Mouse (Mus musculus) MEL (cell line): ENCODE data around the gene Zfp217. TPM values are rescaled to one million over a fixed set of nuclear protein-coding genes. Genes with fewer than 3 reads are reported as not detected.

ENCODE experiments used
- DNase-seq: peaks from one replicate; pipeline ENCODE4 v3.0.0; 2011; ENCODE audit warnings: low read depth, low spot score
- H3K27ac ChIP-seq: 2 replicates; pipeline ENCODE4 v1.5.1; 2012; ENCODE audit warnings: low read depth, mild to moderate bottlenecking, control low read depth, low read length, moderate library complexity; ENCODE audit not compliant: control insufficient read depth
- H3K27me3 ChIP-seq, 2 experiments: fragments of 150-350 bp in 1 of 2; sonication (generic) in 1 of 2; 2 replicates each; pipeline ENCODE4 v1.6.1; 2012; ENCODE audit warnings: low read length in 2 of 2, mild to moderate bottlenecking in 2 of 2, improper control_type of control experiment in 1 of 2, moderate library complexity in 1 of 2; ENCODE audit not compliant: insufficient read depth in 2 of 2, control insufficient read depth in 1 of 2
- H3K36me3 ChIP-seq, 2 experiments: 2 replicates each; pipeline ENCODE4 v1.6.1; 2012 to 2014; ENCODE audit warnings: low read length in 2 of 2, improper control_type of control experiment in 1 of 2, inconsistent platforms in 1 of 2, mild to moderate bottlenecking in 1 of 2; ENCODE audit not compliant: insufficient read depth in 2 of 2, control insufficient read depth in 1 of 2
- H3K4me1 ChIP-seq, 2 experiments: fragments of 150-350 bp in 1 of 2; sonication (generic) in 1 of 2; 2 replicates each; pipeline ENCODE4 v1.6.1; 2012; ENCODE audit warnings: low read length in 2 of 2, improper control_type of control experiment in 1 of 2, mild to moderate bottlenecking in 1 of 2; ENCODE audit not compliant: insufficient read depth in 2 of 2, control insufficient read depth in 1 of 2
- H3K4me3 ChIP-seq, 2 experiments: fragments of 150-350 bp in 1 of 2; sonication (generic) in 1 of 2; 2 replicates each; pipeline ENCODE4 v1.5.1; 2012; ENCODE audit warnings: low read depth in 2 of 2, low read length in 2 of 2, mild to moderate bottlenecking in 2 of 2, moderate library complexity in 2 of 2, control low read depth in 1 of 2, improper control_type of control experiment in 1 of 2; ENCODE audit not compliant: control insufficient read depth in 1 of 2, insufficient read depth in 1 of 2
- H3K79me2 ChIP-seq: 2 replicates; pipeline ENCODE4 v1.6.1; 2012; ENCODE audit warnings: mild to moderate bottlenecking, low read length, moderate library complexity; ENCODE audit not compliant: control insufficient read depth, poor library complexity, insufficient read depth
- H3K9ac ChIP-seq: 2 replicates; pipeline ENCODE4 v1.6.1; 2012; ENCODE audit warnings: low read depth, mild to moderate bottlenecking, control low read depth, low read length, moderate library complexity; ENCODE audit not compliant: control insufficient read depth, poor library complexity, severe bottlenecking
- H3K9me3 ChIP-seq: fragments of 150-350 bp; sonication (generic); replicated peaks from 2 replicates; pipeline ENCODE4 v1.6.1; 2012; ENCODE audit warnings: mild to moderate bottlenecking, low read length, improper control_type of control experiment, moderate library complexity; ENCODE audit not compliant: insufficient read depth
- BHLHE40 ChIP-seq: IDR thresholded peaks from 2 replicates; pipeline ENCODE4 v1.6.1; 2012; ENCODE audit warnings: low read depth, mild to moderate bottlenecking, inconsistent platforms, low read length, improper control_type of control experiment, borderline replicate concordance
- CHD1 ChIP-seq: IDR thresholded peaks from 2 replicates; pipeline ENCODE4 v1.6.1; 2012; ENCODE audit warnings: low read depth, mild to moderate bottlenecking, inconsistent platforms, low read length, improper control_type of control experiment
- CHD2 ChIP-seq: IDR thresholded peaks from 2 replicates; pipeline ENCODE4 v1.6.1; 2011; ENCODE audit warnings: low read length, improper control_type of control experiment
- CTCF ChIP-seq, 3 experiments: IDR thresholded peaks in 2 of 3; conservative IDR thresholded peaks in 1 of 3; 2 replicates each; pipeline ENCODE4 v1.5.1; 2011 to 2012; ENCODE audit warnings: low read length in 3 of 3, low read depth in 2 of 3, mild to moderate bottlenecking in 2 of 3, improper control_type of control experiment in 1 of 3, inconsistent platforms in 1 of 3, mixed read lengths in 1 of 3, moderate library complexity in 1 of 3; ENCODE audit not compliant: control insufficient read depth in 1 of 3, insufficient read depth in 1 of 3, poor library complexity in 1 of 3, severe bottlenecking in 1 of 3
- E2F4 ChIP-seq: IDR thresholded peaks from 2 replicates; pipeline ENCODE4 v1.6.1; 2011; ENCODE audit warnings: low read depth, low read length, improper control_type of control experiment, borderline replicate concordance
- ELF1 ChIP-seq: IDR thresholded peaks from 2 replicates; pipeline ENCODE4 v1.6.1; 2014; ENCODE audit warnings: low read depth, mild to moderate bottlenecking, inconsistent platforms, low read length, improper control_type of control experiment, moderate library complexity
- ETS1 ChIP-seq: IDR thresholded peaks from 2 replicates; pipeline ENCODE4 v1.6.1; 2012; ENCODE audit warnings: low read depth, mild to moderate bottlenecking, inconsistent platforms, low read length, improper control_type of control experiment, moderate library complexity
- GABPA ChIP-seq: IDR thresholded peaks from 2 replicates; pipeline ENCODE4 v1.6.1; 2012; ENCODE audit warnings: low read depth, mild to moderate bottlenecking, inconsistent platforms, low read length, improper control_type of control experiment, moderate library complexity
- GATA1 ChIP-seq: IDR thresholded peaks from 2 replicates; pipeline ENCODE4 v1.6.1; 2011; ENCODE audit warnings: low read depth, low read length, improper control_type of control experiment
- JUND ChIP-seq: IDR thresholded peaks from 2 replicates; pipeline ENCODE4 v1.6.1; 2011; ENCODE audit warnings: low read depth, mild to moderate bottlenecking, improper control_type of control experiment, low read length
- MAFK ChIP-seq: IDR thresholded peaks from 2 replicates; pipeline ENCODE4 v1.6.1; 2011; ENCODE audit warnings: low read depth, mild to moderate bottlenecking, low read length, improper control_type of control experiment, borderline replicate concordance
- MAX ChIP-seq: IDR thresholded peaks from 2 replicates; pipeline ENCODE4 v1.6.1; 2011; ENCODE audit warnings: low read length, improper control_type of control experiment
- MAZ ChIP-seq: IDR thresholded peaks from 2 replicates; pipeline ENCODE4 v1.6.1; 2012; ENCODE audit warnings: low read depth, mild to moderate bottlenecking, inconsistent platforms, low read length, improper control_type of control experiment
- MEF2A ChIP-seq: IDR thresholded peaks from 2 replicates; pipeline ENCODE4 v1.6.1; 2014; ENCODE audit warnings: low read depth, mild to moderate bottlenecking, inconsistent platforms, low read length, improper control_type of control experiment; ENCODE audit not compliant: poor library complexity, insufficient replicate concordance, severe bottlenecking; ENCODE audit errors: extremely low read depth
- MXI1 ChIP-seq: IDR thresholded peaks from 2 replicates; pipeline ENCODE4 v1.6.1; 2011; ENCODE audit warnings: mild to moderate bottlenecking, low read depth, low read length, improper control_type of control experiment
- MYB ChIP-seq: IDR thresholded peaks from 2 replicates; pipeline ENCODE4 v1.6.1; 2011; ENCODE audit warnings: mild to moderate bottlenecking, low read depth, low read length, improper control_type of control experiment
- MYC ChIP-seq: IDR thresholded peaks from 2 replicates; pipeline ENCODE4 v1.6.1; 2011; ENCODE audit warnings: low read depth, mild to moderate bottlenecking, low read length, improper control_type of control experiment, moderate library complexity
- NELFE ChIP-seq: IDR thresholded peaks from 2 replicates; pipeline ENCODE4 v1.6.1; 2011; ENCODE audit warnings: low read depth, low read length, improper control_type of control experiment
- NRF1 ChIP-seq: IDR thresholded peaks from 2 replicates; pipeline ENCODE4 v1.6.1; 2014; ENCODE audit warnings: low read depth, mild to moderate bottlenecking, inconsistent platforms, low read length, improper control_type of control experiment, moderate library complexity; ENCODE audit not compliant: poor library complexity, insufficient read depth, severe bottlenecking
- POLR2AphosphoS2 ChIP-seq: IDR thresholded peaks from 2 replicates; pipeline ENCODE4 v1.6.1; 2011; ENCODE audit warnings: low read length, improper control_type of control experiment
- POLR2AphosphoS5 ChIP-seq: IDR thresholded peaks from 2 replicates; pipeline ENCODE4 v1.6.1; 2012; ENCODE audit warnings: low read depth, borderline replicate concordance, mild to moderate bottlenecking, inconsistent platforms, low read length, moderate library complexity, mixed read lengths
- RCOR1 ChIP-seq: IDR thresholded peaks from 2 replicates; pipeline ENCODE4 v1.6.1; 2012; ENCODE audit warnings: low read depth, mild to moderate bottlenecking, inconsistent platforms, low read length, improper control_type of control experiment
- SIN3A ChIP-seq: IDR thresholded peaks from 2 replicates; pipeline ENCODE4 v1.6.1; 2012; ENCODE audit warnings: low read length, improper control_type of control experiment, inconsistent platforms
- SMC3 ChIP-seq: IDR thresholded peaks from 2 replicates; pipeline ENCODE4 v1.6.1; 2011; ENCODE audit warnings: low read depth, low read length, improper control_type of control experiment
- TAL1 ChIP-seq: IDR thresholded peaks from 2 replicates; pipeline ENCODE4 v1.6.1; 2012; ENCODE audit warnings: mild to moderate bottlenecking, inconsistent platforms, low read length, moderate library complexity, mixed read lengths
- TBP ChIP-seq: IDR thresholded peaks from 2 replicates; pipeline ENCODE4 v1.8.0; 2011; ENCODE audit warnings: low read depth, low read length, improper control_type of control experiment
- USF1 ChIP-seq: IDR thresholded peaks from 2 replicates; pipeline ENCODE4 v1.6.1; 2014; ENCODE audit warnings: low read depth, mild to moderate bottlenecking, inconsistent platforms, low read length, improper control_type of control experiment, moderate library complexity
- USF2 ChIP-seq, 2 experiments: IDR thresholded peaks; 2 replicates each; pipeline ENCODE4 v1.6.1; 2011 to 2012; ENCODE audit warnings: improper control_type of control experiment in 2 of 2, low read length in 2 of 2, borderline replicate concordance in 1 of 2, inconsistent platforms in 1 of 2, low read depth in 1 of 2, mild to moderate bottlenecking in 1 of 2; ENCODE audit not compliant: insufficient read depth in 1 of 2
- ZKSCAN1 ChIP-seq: IDR thresholded peaks from 2 replicates; pipeline ENCODE4 v1.6.1; 2012; ENCODE audit warnings: low read depth, mild to moderate bottlenecking, inconsistent platforms, low read length, improper control_type of control experiment, moderate library complexity
- ZNF384 ChIP-seq: IDR thresholded peaks from 2 replicates; pipeline ENCODE4 v1.6.1; 2012; ENCODE audit warnings: low read depth, mild to moderate bottlenecking, inconsistent platforms, low read length, improper control_type of control experiment
- polyA plus RNA-seq, 2 experiments: library from polyadenylated mRNA; stranded (reverse) in 1 of 2; unstranded in 1 of 2; fragments of >175 nt in 1 of 2; fragments of >200 nt in 1 of 2; gene quantifications; 2 replicates each; pipeline versions ENCODE4 v1.2.1 to v1.2.4; 2012; ENCODE audit warnings: low replicate concordance in 2 of 2, low read depth in 1 of 2; ENCODE audit not compliant: insufficient read length in 2 of 2, insufficient read depth in 1 of 2, missing spikeins in 1 of 2
- total RNA-seq: library from RNA; depleted of rRNA; stranded (reverse); fragments of 300-350 nt; gene quantifications from 2 replicates; pipeline ENCODE4 v1.2.3, GENCODE M21; 2012

Zfp217 gene
- total and polyA plus RNA-seq, 3 experiments: 21.7 to 34.9 (median 25.5) TPM

GRCm38 (mm10) chr2:170193850-170194249 is 45.9 kb upstream of the Zfp217 start:
- no peaks in the 10 kb centered on the region for H3K27me3 ChIP-seq
- no peaks in the 10 kb centered on the region for H3K9me3 ChIP-seq
- peaks cover 15 to 18% of the 10 kb centered on the region in 2 experiments for H3K4me1 ChIP-seq
- TF ChIP-seq NRF1 (no peak), SIN3A (no peak), MXI1 (no peak), MAZ (no peak), TAL1 (no peak), CTCF (IDR thresholded peaks at IDR 0.05 in 2 of 3, conservative IDR thresholded peaks at IDR 0.05 in 1 of 3; ENCODE audit: control insufficient read depth in 1 of 3, insufficient read depth in 1 of 3, low read depth in 2 of 3, low read length in 3 of 3, poor library complexity in 1 of 3, severe bottlenecking in 1 of 3) (no peak), CHD1 (no peak), USF2 (IDR thresholded peaks at IDR 0.05; ENCODE audit: borderline replicate concordance in 1 of 2, insufficient read depth in 1 of 2, low read depth in 1 of 2, low read length in 2 of 2) (no peak), MYC (no peak), JUND (no peak), MAX (no peak), BHLHE40 (no peak), NELFE (no peak), MAFK (no peak), SMC3 (no peak), ELF1 (no peak), USF1 (no peak), POLR2AphosphoS2 (no peak), MYB (no peak), RCOR1 (no peak)
- H3K79me2 ChIP-seq: no peaks in the 10 kb centered on the region
- peak overlapping the region; percentile 93 for H3K27ac ChIP-seq
- peak overlapping the region; percentile 22 to 51 for H3K4me3 ChIP-seq
- peak; percentile 41 for DNase-seq
- peak overlapping the region; percentile 67 for H3K9ac ChIP-seq
- H3K36me3 ChIP-seq: peaks cover 0 to 14% of the 10 kb centered on the region in 2 experiments; a peak in 2 of 4 replicates

GRCm38 (mm10) chr2:170193211-170193610 is 45.3 kb upstream of the Zfp217 start:
- Histone ChIP-seq H3K27me3 (no peaks in the 10 kb centered on the region), H3K9ac (peak overlapping the region; percentile 67), H3K4me3 (peak overlapping the region; percentile 22 to 51), H3K27ac (peak overlapping the region; percentile 93), H3K79me2 (no peaks in the 10 kb centered on the region), H3K4me1 (peaks cover 15 to 18% of the 10 kb centered on the region in 2 experiments), H3K36me3 (peaks cover 0 to 14% of the 10 kb centered on the region in 2 experiments; a peak in 2 of 4 replicates), H3K9me3 (no peaks in the 10 kb centered on the region)
- DNase-seq: peak; percentile 91
- TF ChIP-seq MXI1 (peak; percentile 80), MYC (peak; percentile 73; the same call in 1 of the 2 replicates), POLR2AphosphoS5 (no peak), BHLHE40 (peak; percentile 69; the same call in 1 of the 2 replicates), CTCF (IDR thresholded peaks at IDR 0.05 in 2 of 3, conservative IDR thresholded peaks at IDR 0.05 in 1 of 3; ENCODE audit: control insufficient read depth in 1 of 3, insufficient read depth in 1 of 3, low read depth in 2 of 3, low read length in 3 of 3, poor library complexity in 1 of 3, severe bottlenecking in 1 of 3) (no peak), E2F4 (no peak), MEF2A (no peak), SMC3 (no peak), ETS1 (peak; percentile 78), ZNF384 (no peak), TBP (peak; percentile 78), GABPA (no peak), CHD2 (no peak), NRF1 (no peak), ZKSCAN1 (no peak), TAL1 (peak; percentile 62), GATA1 (peak; percentile 91), JUND (no peak), CHD1 (no peak)
